Mouse (Mus musculus) adrenal gland, postnatal 10 days (tissue): ENCODE data around the gene Gm21936. TPM values are rescaled to one million over a fixed set of nuclear protein-coding genes. Genes with fewer than 3 reads are reported as not detected.
"Not testable (repeated sequence)": the region's sequence is repeated elsewhere in the genome, so short reads cannot be mapped to it uniquely, and the experiment has no call there.

ENCODE experiments used
- DNase-seq: peaks from one replicate; pipeline ENCODE4 v3.0.0; 2021; ENCODE audit warnings: mixed read lengths
- long read RNA-seq, 2 experiments: library from polyadenylated mRNA; stranded (forward); transcript quantifications; one replicate each; pipeline ENCODE4 v2.0.0; 2021
- total RNA-seq, 2 experiments: library from RNA; stranded (reverse); gene quantifications; 2 replicates each; pipeline ENCODE4 v1.2.3; 2021

The Gm21936 gene
- not detected for total RNA-seq
- long read RNA-seq, experiment 1, result 0 reads
- long read RNA-seq, experiment 2, result 0 reads

GRCm38 (mm10) chr12:87795212-87795611 is at the start of gene Gm21936:
TSS of gene Gm21936 (plus strand) at chr12:87795512.
- not testable (repeated sequence) for DNase-seq

- not testable (repeated sequence) for DNase-seq
Measured at GRCm38 (mm10) chr12:87775655-87776054, 19.7 kb upstream of the Gm21936 start, which contains the start of gene Gm21319. TSS of gene Gm21319 (minus strand) at chr12:87775755.

GRCm38 (mm10) chr12:87797971-87798370 is 2.7 kb downstream of the Gm21936 start:
- not testable (repeated sequence) for DNase-seq

GRCm38 (mm10) chr12:87816277-87816676 is 21.0 kb downstream of the Gm21936 start, which contains the start of gene BB287469:
TSS of gene BB287469 (plus strand) at chr12:87816577.
- not testable (repeated sequence) for DNase-seq

GRCm38 (mm10) chr12:87842239-87842638 is 46.9 kb downstream of the Gm21936 start, which contains the start of gene Gm2001:
TSS of gene Gm2001 (minus strand) at chr12:87842339.
- not testable (repeated sequence) for DNase-seq

Other genes with a start within 250 kb of the Gm21936 start
- not detected for gene Oog1, start 192.8 kb upstream of the Gm21936 start, total RNA-seq
- gene Gm4027, start 176.6 kb upstream of the Gm21936 start, total RNA-seq, result not detected
- gene Gm16381, start 150.9 kb upstream of the Gm21936 start, total RNA-seq, result not detected
- gene Gm21319, start 19.8 kb upstream of the Gm21936 start, total RNA-seq, result not detected
- gene BB287469, start 21.1 kb downstream of the Gm21936 start, total RNA-seq, result not detected
- gene Gm2001, start 46.8 kb downstream of the Gm21936 start, total RNA-seq, result not detected
- not detected for gene Gm2016, start 78.6 kb downstream of the Gm21936 start, total RNA-seq
- not detected for gene Gm2022, start 99.9 kb downstream of the Gm21936 start, total RNA-seq
- gene Gm2035, start 124.3 kb downstream of the Gm21936 start, total RNA-seq, result not detected
- not detected for gene Gm2042, start 158.6 kb downstream of the Gm21936 start, total RNA-seq
- gene Gm2075, start 216.3 kb downstream of the Gm21936 start, total RNA-seq, result not detected
- not detected for gene Gm6803, start 223.3 kb downstream of the Gm21936 start, total RNA-seq
- gene Gm2056, start 231.5 kb downstream of the Gm21936 start, total RNA-seq, result not detected